Mouse (Mus musculus) ES-CJ7 (cell line): Measurements from ENCODE around the gene Ctsm.
"Not testable (repeated sequence)": the region's sequence is repeated elsewhere in the genome, so short reads cannot be mapped to it uniquely, and the experiment has no call there.

Source experiments
- DNase-seq: peaks from one replicate; pipeline ENCODE4 v3.0.0; 2011; ENCODE audit warnings: low read depth, low spot score

Ctsm gene

DNA sequence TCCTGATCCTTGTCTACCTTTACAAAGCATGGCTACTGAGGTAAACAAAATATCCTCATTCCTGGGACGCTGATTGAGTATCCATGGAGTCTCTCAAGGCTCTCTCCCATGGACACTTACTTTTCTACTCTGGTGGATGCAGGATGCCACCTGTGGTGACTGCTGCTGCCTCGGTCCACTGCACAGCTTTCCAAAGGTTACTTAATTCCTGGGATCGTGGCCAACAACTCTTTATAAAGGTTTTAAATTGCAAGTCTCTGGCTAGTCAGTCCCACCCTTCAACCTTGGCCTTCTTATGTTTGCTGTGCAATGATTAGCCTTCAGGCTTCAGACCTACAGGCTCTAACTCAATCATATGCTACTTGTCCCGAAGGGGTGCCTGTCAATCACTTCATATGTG, at the start of gene Ctsm:
Gene Ctsm, minus strand, starts transcription at position 209 of the 400 bp plus-strand sequence.
- DNase-seq: no peak

DNA sequence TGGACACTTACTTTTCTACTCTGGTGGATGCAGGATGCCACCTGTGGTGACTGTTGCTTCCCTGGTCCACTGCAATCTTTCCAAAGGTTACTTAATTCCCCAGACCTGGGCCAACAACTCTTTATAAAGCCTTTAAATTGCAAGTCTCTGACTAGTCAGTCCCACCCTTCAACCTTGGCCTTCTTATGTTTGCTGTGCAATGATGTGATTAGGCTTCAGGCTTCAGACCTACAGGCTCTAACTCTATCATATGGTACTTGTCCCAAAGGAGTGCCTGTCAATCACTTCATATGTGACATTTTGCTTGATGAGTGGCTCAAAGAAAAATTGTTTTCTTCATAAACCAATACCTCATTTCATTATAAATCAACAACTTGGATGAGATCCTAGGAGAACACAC, 28.4 kb upstream of the Ctsm start, which contains the start of gene Cts3:
Gene Cts3, minus strand, starts transcription at position 101 of the 400 bp plus-strand sequence.
- DNase-seq: no peak

DNA sequence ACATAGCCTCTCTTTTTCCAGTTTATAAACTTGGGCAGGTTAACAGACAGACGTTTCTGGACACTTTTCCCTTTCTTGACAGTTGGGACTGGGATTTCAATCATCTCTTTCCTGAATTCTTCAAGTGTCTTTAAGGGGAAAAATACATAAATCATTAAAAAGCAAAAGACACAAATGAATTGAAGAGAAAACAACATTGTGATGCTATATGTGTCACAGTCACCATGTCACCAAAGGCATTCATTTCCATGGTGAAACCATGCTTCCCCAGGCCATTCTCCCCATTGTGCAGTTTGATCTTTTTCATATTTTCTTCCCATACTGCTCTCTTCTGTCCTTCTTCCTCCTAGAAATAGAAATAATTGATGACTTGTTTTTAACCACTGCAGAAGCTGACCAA, 26.4 kb upstream of the Ctsm start, which contains the start of gene Gm49352:
Gene Gm49352, minus strand, starts transcription at position 101 of the 400 bp plus-strand sequence.
- not testable (repeated sequence) for DNase-seq
